Mouse (Mus musculus) gastrocnemius, adult 2 months (tissue): Measurements from ENCODE around the gene Cuedc1. TPM values are rescaled to one million over a fixed set of nuclear protein-coding genes. Genes with fewer than 3 reads are reported as not detected.
A peak's percentile ranks its signal among the peaks of the same experiment; 100 is the strongest.
"Not testable (repeated sequence)": the region's sequence is repeated elsewhere in the genome, so short reads cannot be mapped to it uniquely, and the experiment has no call there.

Source experiments
- DNase-seq: peaks from one replicate; pipeline ENCODE4 v3.0.0; 2022
- H3K27ac ChIP-seq: fragments of 200-600 bp; 2 replicates; pipeline ENCODE4 v1.8.1; 2022; ENCODE audit warnings: mild to moderate bottlenecking
- H3K4me3 ChIP-seq: fragments of 200-600 bp; 2 replicates; pipeline ENCODE4 v1.8.1; 2022; ENCODE audit warnings: mild to moderate bottlenecking, moderate library complexity
- CTCF ChIP-seq: fragments of 200-600 bp; IDR thresholded peaks from 2 replicates; pipeline ENCODE4 v1.8.1; 2022; ENCODE audit warnings: antibody characterized with exemption, mild to moderate bottlenecking, moderate library complexity
- intact Hi-C: fragments of 180-260 bp; cut with DNase I; formaldehyde crosslinking; loops from one replicate; pipeline ENCODE4 v1.15.1; 2025
- total RNA-seq, 2 experiments: library from RNA; stranded (reverse); gene quantifications; 2 replicates each; pipeline ENCODE4 v1.2.3; 2021

Gene Cuedc1
- total RNA-seq, 2 experiments from 2014 or later, result 101 to 127 TPM

DNA sequence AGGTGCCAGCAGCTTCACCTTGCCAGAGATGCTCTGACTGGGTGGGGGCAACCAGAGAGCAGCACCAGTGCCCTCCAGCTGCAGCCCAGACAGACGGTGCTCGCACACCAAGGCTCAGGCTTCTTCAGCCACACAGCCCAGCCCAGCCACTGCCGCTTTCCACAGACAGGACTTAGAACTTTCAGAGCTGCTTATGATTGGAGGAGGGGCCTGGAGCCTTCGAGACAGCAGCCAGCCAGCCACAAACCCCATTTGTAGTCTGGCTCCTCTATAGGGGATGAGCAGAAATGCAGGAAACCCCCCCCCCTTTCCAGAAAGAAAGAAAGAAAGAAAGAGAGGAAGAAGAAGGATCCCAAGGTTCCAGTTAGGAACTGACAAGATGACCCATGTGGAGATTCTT is 94.7 kb downstream of the Cuedc1 start:
- intact Hi-C loops, result no loop called here
- Histone ChIP-seq H3K4me3 (no peak overlapping the region), H3K27ac (no peak overlapping the region)
- DNase-seq, result peak; percentile 15
- TF ChIP-seq CTCF, result no peak

DNA sequence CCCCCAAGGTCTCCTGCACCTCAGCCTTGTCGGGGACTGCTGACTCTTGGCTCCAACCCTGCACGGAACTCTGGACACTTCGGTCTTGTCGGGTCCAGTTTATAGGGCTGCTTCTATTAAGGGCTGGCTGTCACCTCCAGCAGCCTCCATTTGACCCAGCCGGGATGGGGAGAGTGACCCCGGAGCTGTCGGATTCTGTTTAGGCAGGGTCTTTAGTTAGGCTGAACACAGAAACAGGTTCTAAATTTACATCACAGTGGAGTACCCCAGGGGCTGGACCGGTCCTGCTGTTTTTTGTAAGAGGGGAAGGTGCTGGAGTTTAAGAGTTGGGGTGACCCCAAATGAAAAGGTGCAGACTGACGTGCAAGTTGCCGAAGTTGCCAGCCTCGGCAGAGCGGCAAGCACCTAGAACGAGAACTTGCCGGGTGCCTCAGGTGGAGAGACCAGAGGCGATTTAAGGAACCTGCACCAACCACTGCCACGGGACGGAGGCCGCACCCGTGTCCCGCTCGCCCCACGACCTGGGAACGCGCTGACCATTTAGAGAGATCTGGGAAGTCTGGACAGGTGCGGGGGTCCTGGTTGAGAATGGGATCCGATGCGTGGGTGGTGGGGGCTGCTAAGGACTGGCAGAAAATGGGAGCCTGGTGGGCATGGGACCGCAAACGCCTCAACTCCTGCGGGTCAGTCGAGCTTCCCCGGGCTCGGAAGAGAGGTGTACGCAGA is 95.4 kb downstream of the Cuedc1 start:
- Histone ChIP-seq H3K4me3 (peak overlapping the region; percentile 22), H3K27ac (peak overlapping the region; percentile 56)
- intact Hi-C loops, result no loop called here
- no peak for TF ChIP-seq CTCF
- peak; percentile 18 for DNase-seq

DNA sequence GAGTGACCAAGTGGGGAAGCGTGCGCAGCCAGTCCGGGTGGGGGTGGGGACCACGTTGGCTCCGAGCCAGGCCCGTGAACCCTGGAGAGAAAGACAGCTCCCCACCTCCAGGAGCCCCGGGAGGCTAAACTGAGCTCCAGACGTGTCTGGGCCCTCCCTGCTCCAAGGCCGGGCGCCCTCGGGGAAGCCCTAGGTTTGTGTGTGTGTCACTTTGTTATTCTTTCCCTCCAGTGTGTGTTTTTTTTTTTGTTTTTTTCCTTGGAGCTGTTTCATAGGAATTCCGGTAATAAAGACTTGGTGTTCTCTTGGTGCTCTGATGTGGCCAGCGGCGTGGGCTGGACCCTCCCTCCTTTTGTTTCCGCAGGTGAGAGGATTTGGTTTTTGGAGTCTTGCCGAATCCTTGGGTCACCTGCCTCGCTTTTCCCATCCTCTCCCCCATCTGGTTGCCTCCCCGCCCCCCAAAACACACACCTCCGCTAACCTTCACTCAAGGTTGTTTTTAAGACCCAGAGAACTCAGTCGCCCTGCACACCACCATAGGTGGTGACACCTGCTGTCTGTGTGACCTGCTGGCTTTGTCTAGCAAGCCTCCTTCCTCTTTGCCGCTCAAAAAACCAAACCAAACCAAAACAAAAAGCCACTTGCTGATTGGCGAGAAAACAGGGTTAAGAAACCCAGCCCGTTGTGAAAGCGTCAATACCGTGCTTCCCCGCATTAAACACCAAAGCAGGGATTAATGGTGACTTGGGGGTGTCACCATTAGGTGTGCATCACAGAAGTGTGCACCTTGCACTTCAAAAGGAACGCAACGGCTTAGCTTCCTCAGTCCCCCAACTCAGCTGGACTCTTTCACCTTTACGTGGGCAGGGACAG is 96.2 kb downstream of the Cuedc1 start:
- Histone ChIP-seq H3K4me3 (peak overlapping the region; percentile 30), H3K27ac (peak overlapping the region; percentile 56)
- intact Hi-C loops, result no loop called here

DNA sequence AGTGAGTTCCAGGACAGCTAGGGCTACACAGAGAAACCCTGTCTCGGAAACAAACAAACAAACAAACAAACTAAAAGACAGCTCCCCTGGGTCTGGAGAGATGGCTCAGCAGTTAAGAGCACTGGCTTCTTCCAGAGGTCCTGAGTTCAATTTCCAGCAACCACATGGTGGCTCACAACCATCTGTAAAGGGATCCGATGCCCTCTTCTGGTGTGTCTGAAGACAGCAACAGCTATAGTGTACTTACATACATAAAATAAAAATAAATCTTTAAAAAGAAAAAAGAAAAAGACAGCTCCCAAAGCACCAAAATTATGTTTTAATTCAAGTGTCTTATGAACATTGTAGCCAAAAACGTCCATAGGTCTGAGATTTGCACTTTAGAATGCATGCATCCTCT is 97.8 kb downstream of the Cuedc1 start:
- H3K4me3 ChIP-seq, DNase-seq: not testable (repeated sequence)
- intact Hi-C loops, result loop anchor here (1.0 to 5.0 kb wide), 2 partner anchors 140 to 218 kb away; no protein-coding TSS in a partner anchor
- 0 out of 2 replicates have a peak overlapping the region, but pooled peaks have one; percentile 12 for H3K27ac ChIP-seq
- TF ChIP-seq CTCF, result peak; percentile 49

More for the DNA sequence above, 96.2 kb downstream of the Cuedc1 start:
- peak; percentile 48 for DNase-seq
- no peak for TF ChIP-seq CTCF

DNA sequence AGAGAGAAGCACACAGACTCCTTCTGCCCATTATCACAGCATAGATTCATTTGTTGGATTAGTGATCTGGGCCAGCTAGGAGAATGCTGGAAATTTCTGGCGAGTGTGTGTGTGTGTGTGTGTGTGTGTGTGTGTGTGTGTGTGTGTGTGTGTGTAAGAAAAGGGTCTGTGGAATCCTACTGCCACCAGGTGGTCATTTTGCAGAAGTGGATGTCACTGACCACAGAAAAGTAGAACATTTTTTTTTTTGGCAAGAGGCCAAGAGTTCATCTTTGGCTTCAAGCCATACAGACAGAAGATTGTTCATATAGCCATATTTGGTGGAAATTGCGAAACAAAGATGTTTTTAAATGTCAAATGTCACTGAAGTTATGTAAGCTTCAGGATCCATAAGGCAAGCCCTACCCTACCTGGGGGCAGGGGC is 99.3 kb downstream of the Cuedc1 start:
- Histone ChIP-seq H3K4me3 (no peak overlapping the region), H3K27ac (peak overlapping the region; percentile 71)
- peak; percentile 52 for TF ChIP-seq CTCF
- peak; percentile 54 for DNase-seq
- intact Hi-C loops, result loop anchor here (5.0 kb wide), 1 partner anchor 220 kb away; no protein-coding TSS in a partner anchor

DNA sequence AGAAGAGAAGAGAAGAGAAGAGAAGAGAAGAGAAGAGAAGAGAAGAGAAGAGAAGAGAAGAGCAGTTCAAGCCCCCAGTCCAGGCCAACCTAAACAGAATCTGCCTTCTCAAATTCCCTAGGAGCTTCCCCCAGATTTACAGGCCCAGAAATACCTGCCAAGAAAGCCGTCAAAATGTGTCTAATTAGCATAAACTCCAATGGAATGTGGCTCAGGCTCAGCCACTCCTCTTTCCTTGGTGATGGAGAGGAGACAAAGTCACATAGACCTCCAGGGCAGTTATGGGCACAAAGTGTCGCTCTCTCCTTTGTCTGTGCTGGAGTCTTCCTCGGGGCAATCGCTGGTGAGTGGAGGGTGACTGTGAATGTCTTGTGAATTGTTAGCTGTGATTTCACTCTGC is 100.4 kb downstream of the Cuedc1 start:
- peak; percentile 15 for DNase-seq

DNA sequence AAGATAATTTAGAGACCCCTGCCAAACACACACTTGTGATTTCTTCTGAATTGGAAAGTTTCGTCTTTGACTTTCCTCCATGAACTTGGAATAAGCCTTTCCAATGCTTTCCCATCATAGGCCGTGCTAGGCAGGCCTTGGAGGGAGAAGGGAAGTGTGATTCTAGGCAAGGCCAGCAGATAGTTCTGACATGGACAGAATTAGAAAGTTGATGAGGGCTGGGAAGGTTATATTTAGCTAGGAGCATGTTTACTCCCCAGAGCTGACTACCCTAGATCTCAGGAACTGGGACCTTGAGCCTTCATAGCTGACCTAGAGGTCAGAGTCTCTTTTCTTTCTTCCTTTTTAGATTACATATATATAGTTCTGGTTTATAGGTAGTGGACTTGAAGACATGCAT is 103.3 kb downstream of the Cuedc1 start:
- intact Hi-C loops, result no loop called here
- peak overlapping the region; percentile 65; the same call in 1 of the 2 replicates for H3K4me3 ChIP-seq
- no peak for TF ChIP-seq CTCF
- H3K27ac ChIP-seq, result peak overlapping the region; percentile 99
- no peak for DNase-seq

More for the DNA sequence above, 100.4 kb downstream of the Cuedc1 start:
- H3K4me3 ChIP-seq, result no peak overlapping the region
- peak overlapping the region; percentile 71; the same call in 1 of the 2 replicates for H3K27ac ChIP-seq
- TF ChIP-seq CTCF, result no peak
- intact Hi-C loops, result loop anchor here (5.0 kb wide), 1 partner anchor 221 kb away; no protein-coding TSS in a partner anchor

DNA sequence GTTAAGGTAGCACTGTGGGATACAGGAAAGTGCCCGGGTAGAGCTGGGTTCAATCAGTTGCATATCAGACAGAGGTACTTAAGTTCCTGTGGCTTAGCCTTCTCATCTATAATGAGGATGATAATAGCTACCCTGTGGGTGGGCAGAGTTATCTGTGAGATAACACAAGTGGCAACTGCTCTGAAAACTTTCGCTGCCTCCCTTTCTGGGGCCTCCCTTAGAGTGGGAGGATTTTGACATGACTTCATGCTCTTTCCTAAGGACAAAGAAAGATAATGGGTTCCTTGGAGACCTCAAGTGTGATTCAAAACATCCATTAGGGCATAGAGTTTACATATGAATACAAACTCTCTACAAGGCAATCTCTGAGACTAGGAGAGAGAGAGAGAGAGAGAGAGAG is 104.2 kb downstream of the Cuedc1 start:
- H3K4me3 ChIP-seq, result peak overlapping the region; percentile 65
- intact Hi-C loops, result no loop called here

DNA sequence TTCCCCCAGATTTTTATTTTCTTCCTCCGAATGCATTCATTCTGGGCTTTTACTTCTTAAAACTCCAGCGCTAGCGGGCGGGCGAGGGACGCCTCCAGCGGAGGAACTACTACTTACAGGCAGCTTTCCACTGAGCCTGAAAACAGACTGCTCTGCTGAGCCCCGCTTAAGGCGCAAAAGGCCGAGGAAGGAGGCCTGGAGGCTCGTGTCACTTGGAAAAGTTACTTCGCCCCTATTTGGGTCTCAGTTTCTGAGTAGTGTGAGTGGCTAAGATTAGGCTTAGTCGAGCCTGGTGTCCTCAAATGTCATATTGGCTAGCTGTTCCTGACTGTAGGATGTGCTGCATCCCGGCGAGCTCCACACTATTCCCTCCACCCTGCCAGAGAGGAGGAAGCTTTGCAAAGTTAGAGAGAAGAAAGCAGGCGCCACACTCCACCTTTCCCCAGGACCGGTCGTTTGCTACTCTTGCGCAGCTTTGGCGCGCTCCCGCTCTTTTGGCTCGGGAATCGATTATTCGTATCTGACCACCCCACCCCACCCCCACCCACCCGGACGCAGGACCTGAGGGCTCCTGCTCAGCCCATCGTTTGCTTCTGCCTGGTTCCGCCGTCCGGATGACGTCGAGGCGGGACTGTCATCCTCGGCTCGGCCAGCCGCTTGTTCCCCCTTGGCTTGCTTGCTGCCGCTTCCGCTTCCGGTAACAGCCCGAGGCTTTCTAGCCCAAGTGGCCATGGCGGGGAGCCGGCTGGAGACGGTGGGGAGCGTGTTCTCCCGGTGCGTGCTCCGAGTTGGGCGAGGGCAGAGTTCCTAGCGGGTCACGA is 106.1 kb downstream of the Cuedc1 start, which contains the start of gene Mrps23:
Gene Mrps23, plus strand, starts transcription at position 677 of the 821 bp plus-strand sequence.
- intact Hi-C loops, result no loop called here
- TF ChIP-seq CTCF, result peak; percentile 64
- H3K4me3 ChIP-seq, result peak within 1 kb of the TSS; percentile 79
- H3K27ac ChIP-seq, result peak within 1 kb of the TSS; percentile 99
- DNase-seq, result peak; percentile 97

More for the DNA sequence above, 104.2 kb downstream of the Cuedc1 start:
- no peak for TF ChIP-seq CTCF
- peak overlapping the region; percentile 99 for H3K27ac ChIP-seq
- no peak for DNase-seq

DNA sequence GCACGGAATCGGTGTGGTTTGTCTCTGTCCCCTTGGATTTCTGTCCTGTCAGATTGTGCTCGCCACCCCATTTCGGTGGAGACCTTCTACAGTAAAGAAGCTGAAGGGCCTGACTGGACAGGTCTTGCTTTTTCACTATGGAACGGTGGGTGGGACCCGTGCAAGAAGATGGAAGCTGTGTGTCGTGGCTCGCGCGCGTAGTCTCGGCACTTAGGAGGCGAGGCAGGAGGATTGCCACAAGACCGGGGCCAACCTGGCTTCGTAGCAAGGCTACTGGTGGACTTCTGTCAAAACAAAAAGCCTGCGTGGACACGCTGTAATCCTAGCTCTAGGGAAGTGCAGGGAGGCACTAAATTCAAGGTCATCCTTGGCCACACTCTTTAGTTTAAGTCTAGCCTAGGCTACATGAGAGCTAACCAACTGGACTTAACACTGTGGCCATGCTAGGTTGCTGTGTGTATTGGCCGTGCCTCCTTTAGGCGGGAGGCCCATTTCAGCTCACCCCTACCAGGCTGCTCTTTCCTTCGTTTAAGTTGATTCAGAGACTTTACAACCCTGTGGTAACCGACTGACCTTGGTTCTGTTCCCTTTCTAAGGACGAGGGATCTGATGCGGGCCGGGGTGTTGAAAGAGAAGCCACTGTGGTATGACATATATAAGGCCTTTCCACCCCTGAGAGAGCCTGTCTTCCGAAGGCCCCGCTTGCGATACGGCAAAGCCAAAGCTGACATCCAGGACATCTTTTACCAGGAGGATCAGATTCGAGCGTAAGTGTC is 106.9 kb downstream of the Cuedc1 start:
- peak overlapping the region; percentile 79 for H3K4me3 ChIP-seq

DNA sequence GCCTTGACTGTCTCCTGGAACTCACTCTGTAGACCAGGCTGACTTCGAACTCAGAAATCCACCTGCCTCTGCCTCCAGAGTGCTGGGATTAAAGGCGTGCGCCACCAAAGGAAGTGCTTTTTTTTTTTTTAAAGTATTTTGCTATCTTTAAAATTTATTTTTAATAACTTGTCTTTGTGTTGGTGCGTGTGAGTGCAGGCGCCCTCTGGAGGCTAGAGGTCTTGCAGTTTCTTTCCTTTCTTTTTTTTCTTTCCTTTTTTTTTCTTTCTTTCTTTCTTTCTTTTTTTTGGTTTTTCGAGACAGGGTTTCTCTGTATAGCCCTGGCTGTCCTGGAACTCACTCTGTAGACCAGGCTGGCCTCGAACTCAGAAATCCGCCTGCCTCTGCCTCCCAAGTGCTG is 108.7 kb downstream of the Cuedc1 start:
- not testable (repeated sequence) for H3K27ac ChIP-seq, DNase-seq, H3K4me3 ChIP-seq
- peak; percentile 52 for TF ChIP-seq CTCF
- intact Hi-C loops, result loop anchor here (5.0 kb wide), 1 partner anchor 234 kb away; no protein-coding TSS in a partner anchor

More for the DNA sequence above, 106.9 kb downstream of the Cuedc1 start:
- TF ChIP-seq CTCF, result no peak
- H3K27ac ChIP-seq, result peak overlapping the region; percentile 99
- intact Hi-C loops, result loop anchor here (5.0 kb wide), 1 partner anchor 232 kb away; no protein-coding TSS in a partner anchor
- DNase-seq, result no peak
